Mouse (Mus musculus) small intestine, adult 2 months (tissue): ENCODE results near the gene Otp. TPM values are rescaled to one million over a fixed set of nuclear protein-coding genes. Genes with fewer than 3 reads are reported as not detected.

Experiments used
- H3K27ac ChIP-seq: fragments of 200-500 bp; 2 replicates; pipeline ENCODE4 v1.5.1; 2012; ENCODE audit warnings: low read depth, low read length, control low read depth, inconsistent platforms; ENCODE audit not compliant: insufficient read depth
- H3K27me3 ChIP-seq: fragments of 200-500 bp; 2 replicates; pipeline ENCODE4 v1.6.1; 2012; ENCODE audit warnings: mild to moderate bottlenecking, moderate library complexity, low read length, inconsistent platforms; ENCODE audit not compliant: control insufficient read depth, insufficient read depth
- H3K36me3 ChIP-seq: fragments of 200-500 bp; 2 replicates; pipeline ENCODE4 v1.6.1; 2012; ENCODE audit warnings: mild to moderate bottlenecking, low read length, control low read depth, inconsistent platforms; ENCODE audit not compliant: control insufficient read depth, insufficient read depth
- H3K4me1 ChIP-seq: fragments of 200-500 bp; 2 replicates; pipeline ENCODE4 v1.6.1; 2012; ENCODE audit warnings: low read length, inconsistent platforms, mixed read lengths; ENCODE audit not compliant: control insufficient read depth, insufficient read depth, insufficient read length
- H3K4me3 ChIP-seq: fragments of 200-500 bp; 2 replicates; pipeline ENCODE4 v1.5.1; 2012; ENCODE audit warnings: low read depth, mild to moderate bottlenecking, control low read depth, inconsistent platforms, low read length, moderate library complexity
- CTCF ChIP-seq: fragments of 200-500 bp; IDR thresholded peaks from 2 replicates; pipeline ENCODE4 v1.5.1; 2012; ENCODE audit warnings: low read depth, mild to moderate bottlenecking, control low read depth, inconsistent platforms, low read length, moderate library complexity, mixed read lengths; ENCODE audit not compliant: insufficient replicate concordance, insufficient read length; ENCODE audit errors: extremely low read depth
- POLR2A ChIP-seq: fragments of 200-500 bp; IDR thresholded peaks from 2 replicates; pipeline ENCODE4 v1.6.1; 2012; ENCODE audit warnings: low read depth, mild to moderate bottlenecking, control low read depth, inconsistent platforms, low read length, moderate library complexity
- WGBS: fragments of 180-500 bp; shearing (Covaris S2); methylation state at CpG from one replicate; pipeline ENCODE4 v1.1.7; 2018; 5-methylcytosine and 5-hydroxymethylcytosine counted together
- polyA plus RNA-seq: library from polyadenylated mRNA; depleted of rRNA; stranded (reverse); fragments of >200 nt; gene quantifications from 2 replicates; pipeline ENCODE4 v1.2.3, GENCODE M21; 2012

Otp gene
- polyA plus RNA-seq, 1 experiment: not detected

GRCm38 (mm10) chr13:94874039-94874425 lies 1.4 kb upstream of the Otp start:
- H3K36me3 ChIP-seq: no peaks in the 10 kb centered on the region
- no peak overlapping the region for H3K27ac ChIP-seq
- no peak for TF ChIP-seq POLR2A
- TF ChIP-seq CTCF: no peak
- H3K4me1 ChIP-seq: peaks cover 2% of the 10 kb centered on the region; the same call in 1 of the 2 replicates
- H3K4me3 ChIP-seq: no peak overlapping the region
- WGBS: 6% methylated on average over 8 of the region's 8 CpGs
- peaks cover 70% of the 10 kb centered on the region for H3K27me3 ChIP-seq

- Histone ChIP-seq H3K4me1 (peaks cover 2% of the 10 kb centered on the region; the same call in 1 of the 2 replicates), H3K27me3 (peaks cover 63% of the 10 kb centered on the region), H3K4me3 (no peak overlapping the region), H3K27ac (no peak overlapping the region), H3K36me3 (no peaks in the 10 kb centered on the region)
- TF ChIP-seq CTCF: no peak
- TF ChIP-seq POLR2A: no peak
- 5% methylated on average over 23 of the region's 23 CpGs for WGBS
These were observed 576 bp upstream of the Otp start for GRCm38 (mm10) chr13:94874656-94875395.

DNA sequence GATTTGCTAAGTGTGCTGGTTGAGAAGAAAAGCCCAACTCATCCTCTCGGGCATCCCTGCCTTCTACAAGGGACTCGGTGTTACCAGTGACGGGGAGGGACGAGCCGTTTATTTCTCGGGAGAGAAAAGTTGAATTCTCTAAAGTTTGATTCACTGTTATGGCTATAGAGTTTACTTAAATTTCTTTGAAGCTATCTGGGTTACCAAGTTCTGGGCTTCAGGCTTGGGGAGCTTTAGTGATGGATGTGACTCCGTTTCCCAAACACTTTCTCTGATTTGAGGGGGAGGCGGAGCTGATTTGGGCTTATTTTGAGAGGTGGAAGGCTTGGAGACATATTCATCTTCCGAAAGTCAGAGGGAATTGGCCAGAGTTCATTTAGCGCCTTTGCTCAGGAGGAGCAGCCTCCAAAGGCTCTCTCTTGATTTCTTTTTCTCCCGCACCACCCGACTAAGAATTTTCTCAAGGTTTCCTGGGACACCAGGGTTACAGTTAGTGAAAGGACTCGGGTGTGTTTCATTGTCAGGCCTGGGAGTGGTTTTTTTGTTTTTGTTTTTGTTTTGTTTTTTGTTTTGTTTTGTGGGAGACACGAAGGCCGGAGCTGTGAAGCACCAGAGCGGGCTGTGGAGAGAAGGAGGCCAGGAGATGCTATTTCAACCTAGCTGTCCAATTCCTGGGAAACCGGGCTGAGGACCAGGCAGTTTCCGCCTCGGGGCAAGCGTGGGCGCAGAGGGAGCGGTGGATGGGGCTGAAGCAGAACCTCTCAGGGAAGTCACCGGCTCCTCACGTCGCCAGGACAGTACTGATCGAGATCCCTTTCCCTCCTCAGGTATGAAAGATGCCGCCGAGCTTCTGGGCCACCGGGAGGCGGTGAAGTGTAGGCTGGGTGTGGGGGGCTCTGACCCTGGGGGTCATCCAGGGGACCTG lies 1.1 kb downstream of the Otp start:
- 6% methylated on average over 30 of the region's 30 CpGs for WGBS
- Histone ChIP-seq H3K36me3 (no peaks in the 10 kb centered on the region), H3K4me1 (peaks cover 2% of the 10 kb centered on the region; the same call in 1 of the 2 replicates), H3K27ac (no peak overlapping the region), H3K27me3 (peaks cover 65% of the 10 kb centered on the region), H3K4me3 (no peak overlapping the region)
- TF ChIP-seq CTCF: no peak
- TF ChIP-seq POLR2A: no peak

GRCm38 (mm10) chr13:94877211-94877590 lies 1.8 kb downstream of the Otp start:
- H3K4me1 ChIP-seq: peaks cover 2% of the 10 kb centered on the region; the same call in 1 of the 2 replicates
- H3K36me3 ChIP-seq: no peaks in the 10 kb centered on the region
- H3K27ac ChIP-seq: no peak overlapping the region
- WGBS: 9% methylated on average over 27 of the region's 27 CpGs
- H3K4me3 ChIP-seq: no peak overlapping the region
- TF ChIP-seq POLR2A (no peak), CTCF (no peak)
- peaks cover 68% of the 10 kb centered on the region for H3K27me3 ChIP-seq

- peaks cover 7% of the 10 kb centered on the region for H3K4me1 ChIP-seq
- 24% methylated on average over 10 of the region's 10 CpGs for WGBS
- no peak for TF ChIP-seq POLR2A
- no peak for TF ChIP-seq CTCF
- no peak overlapping the region for H3K4me3 ChIP-seq
- peaks cover 70% of the 10 kb centered on the region for H3K27me3 ChIP-seq
- H3K36me3 ChIP-seq: no peaks in the 10 kb centered on the region
- no peak overlapping the region for H3K27ac ChIP-seq
These were observed 2.8 kb downstream of the Otp start for GRCm38 (mm10) chr13:94877991-94878745.

- H3K27me3 ChIP-seq: peaks cover 74% of the 10 kb centered on the region
- H3K4me1 ChIP-seq: peaks cover 13% of the 10 kb centered on the region
- WGBS: 12% methylated on average over 3 of the region's 3 CpGs
- no peak overlapping the region for H3K27ac ChIP-seq
- no peak overlapping the region for H3K4me3 ChIP-seq
- H3K36me3 ChIP-seq: no peaks in the 10 kb centered on the region
- no peak for TF ChIP-seq POLR2A
- no peak for TF ChIP-seq CTCF
These were observed 5.8 kb downstream of the Otp start for GRCm38 (mm10) chr13:94881201-94881600.

DNA sequence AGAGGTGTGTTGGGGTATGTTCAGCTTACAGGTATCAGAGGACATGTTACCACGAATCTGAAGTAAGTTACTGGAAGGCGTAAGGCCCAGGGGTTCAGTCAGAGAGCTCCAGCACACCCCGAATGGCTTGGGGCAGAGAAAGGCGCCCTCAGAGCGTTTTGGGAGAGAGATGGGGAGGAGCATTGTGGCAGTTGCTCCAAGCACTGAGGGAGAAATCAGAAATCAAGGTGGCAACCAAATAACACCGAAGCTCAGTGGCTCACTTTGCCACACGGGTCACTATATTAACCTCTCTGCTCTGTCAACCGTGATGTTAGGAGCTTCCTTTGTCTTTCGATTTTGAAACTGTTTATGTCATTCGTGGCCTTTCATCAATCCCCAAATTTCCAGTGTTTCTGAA lies 6.8 kb downstream of the Otp start:
- Histone ChIP-seq H3K36me3 (no peaks in the 10 kb centered on the region), H3K27ac (no peak overlapping the region), H3K4me1 (peaks cover 13% of the 10 kb centered on the region), H3K27me3 (peaks cover 64% of the 10 kb centered on the region), H3K4me3 (no peak overlapping the region)
- TF ChIP-seq CTCF: no peak
- WGBS: 10% methylated on average over 10 of the region's 10 CpGs
